Mouse (Mus musculus): ENCODE measurements around the gene Matn3.

GRCm38 (mm10) chr12:9020986-9021385 lies 73.3 kb downstream of the Matn3 start:
- no peak for TF ChIP-seq POLR2A (IDR thresholded peaks at IDR 0.05; ENCODE audit: borderline replicate concordance, control insufficient read depth, low read depth, low read length)
- TF ChIP-seq CTCF (IDR thresholded peaks at IDR 0.05; ENCODE audit: control insufficient read depth, insufficient read depth, low read length), result no peak
